Mouse (Mus musculus) intestine, postnatal 0 days (tissue): ENCODE results near the gene Borcs8. TPM values are rescaled to one million over a fixed set of nuclear protein-coding genes. Genes with fewer than 3 reads are reported as not detected.

Experiments used
- ATAC-seq: fragments of 200-750 bp; cut with Nextera tagmentation; 2 replicates; pipeline ENCODE4 v1.8.0; 2017; ENCODE audit warnings: mild to moderate bottlenecking, moderate TSS enrichment, moderate library complexity
- H3K27ac ChIP-seq: fragments of 300-500 bp; sonication (generic); 2 replicates; pipeline ENCODE4 v1.5.1; 2014; ENCODE audit warnings: mild to moderate bottlenecking, low read depth, low read length, moderate library complexity
- H3K27me3 ChIP-seq: fragments of 300-500 bp; sonication (generic); replicated peaks from 2 replicates; pipeline ENCODE4 v1.6.1; 2014; ENCODE audit warnings: low read length, mixed read lengths; ENCODE audit not compliant: control insufficient read depth, insufficient read depth
- H3K36me3 ChIP-seq: fragments of 300-500 bp; sonication (generic); 2 replicates; pipeline ENCODE4 v1.6.1; 2014; ENCODE audit warnings: mild to moderate bottlenecking, moderate library complexity; ENCODE audit not compliant: control insufficient read depth, insufficient read depth
- H3K4me1 ChIP-seq: fragments of 300-500 bp; sonication (generic); replicated peaks from 2 replicates; pipeline ENCODE4 v1.6.1; 2014; ENCODE audit warnings: antibody characterized with exemption, low read length, mixed read lengths; ENCODE audit not compliant: control insufficient read depth, insufficient read depth
- H3K4me2 ChIP-seq: fragments of 300-500 bp; sonication (generic); replicated peaks from 2 replicates; pipeline ENCODE4 v1.6.1; 2014; ENCODE audit warnings: low read depth, mild to moderate bottlenecking, moderate library complexity
- H3K4me3 ChIP-seq: fragments of 300-500 bp; sonication (generic); 2 replicates; pipeline ENCODE4 v1.5.1; 2014; ENCODE audit warnings: low read depth, low read length
- H3K9ac ChIP-seq: fragments of 300-500 bp; sonication (generic); 2 replicates; pipeline ENCODE4 v1.6.1; 2014; ENCODE audit warnings: mild to moderate bottlenecking, low read depth, low read length
- H3K9me3 ChIP-seq: fragments of 300-500 bp; sonication (generic); 2 replicates; pipeline ENCODE4 v1.6.1; 2016; ENCODE audit warnings: mixed run types; ENCODE audit not compliant: control insufficient read depth
- CTCF ChIP-seq: sonication (generic); IDR thresholded peaks from 2 replicates; pipeline ENCODE4 v1.5.1; 2016; ENCODE audit warnings: low read depth, mild to moderate bottlenecking, control low read depth, antibody characterized with exemption, moderate library complexity
- WGBS: fragments of 180-500 bp; shearing (Covaris S2); extraction: QIAGEN DNeasy Blood & Tissue Kit; methylation state at CpG from one replicate; pipeline ENCODE4 v1.1.7; 2014; 5-methylcytosine and 5-hydroxymethylcytosine counted together
- polyA plus RNA-seq: library from polyadenylated mRNA; unstranded; fragments of >200 nt; fragmentation: Nextera tagmentation; extraction: Ambion mirVana; gene quantifications from 2 replicates; pipeline ENCODE4 v1.2.1, GENCODE M21; 2015

Gene Borcs8
- polyA plus RNA-seq, 1 experiment from 2014 or later = 32.5 TPM

- Histone ChIP-seq H3K27ac (no peak overlapping the region), H3K4me3 (no peak overlapping the region), H3K27me3 (peaks cover 30% of the 10 kb centered on the region), H3K9me3 (no peaks in the 10 kb centered on the region), H3K4me2 (no peak overlapping the region), H3K4me1 (no peaks in the 10 kb centered on the region), H3K9ac (no peak overlapping the region), H3K36me3 (no peaks in the 10 kb centered on the region)
- ATAC-seq = no peak
- WGBS = 18% methylated on average over 17 of the region's 17 CpGs
- no peak for TF ChIP-seq CTCF
Measured at GRCm38 (mm10) chr8:70118726-70119700, 20.3 kb upstream of the Borcs8 start.

GRCm38 (mm10) chr8:70120667-70121066, 18.6 kb upstream of the Borcs8 start, which contains the start of gene Ncan:
Ncan (minus strand) TSS chr8:70120873.
- H3K4me2 ChIP-seq = no peak within 1 kb of the TSS
- H3K4me1 ChIP-seq = no peaks in the 10 kb centered on the region
- no peak for ATAC-seq
- H3K36me3 ChIP-seq = no peaks in the 10 kb centered on the region
- peaks cover 26% of the 10 kb centered on the region for H3K27me3 ChIP-seq
- no peaks in the 10 kb centered on the region for H3K9me3 ChIP-seq
- no peak within 1 kb of the TSS for H3K27ac ChIP-seq
- no peak within 1 kb of the TSS for H3K4me3 ChIP-seq
- no peak for TF ChIP-seq CTCF
- H3K9ac ChIP-seq = no peak within 1 kb of the TSS
- 1% methylated on average over 19 of the region's 19 CpGs for WGBS

GRCm38 (mm10) chr8:70122863-70123262, 16.4 kb upstream of the Borcs8 start:
- no peak for ATAC-seq
- Histone ChIP-seq H3K27ac (no peak overlapping the region), H3K4me3 (no peak overlapping the region), H3K27me3 (peaks cover 23% of the 10 kb centered on the region), H3K4me2 (no peak overlapping the region), H3K36me3 (no peaks in the 10 kb centered on the region), H3K4me1 (no peaks in the 10 kb centered on the region), H3K9me3 (no peaks in the 10 kb centered on the region), H3K9ac (no peak overlapping the region)
- TF ChIP-seq CTCF = peak; percentile 72
- WGBS = 53% methylated on average over 2 of the region's 2 CpGs

- H3K4me3 ChIP-seq = no peak overlapping the region
- H3K36me3 ChIP-seq = no peaks in the 10 kb centered on the region
- H3K4me2 ChIP-seq = no peak overlapping the region
- H3K27me3 ChIP-seq = peaks cover 8% of the 10 kb centered on the region
- 61% methylated on average over 8 of the region's 8 CpGs for WGBS
- 0 out of 2 replicates have a peak, but pooled peaks cover 4% of the 10 kb centered on the region for H3K4me1 ChIP-seq
- no peak overlapping the region for H3K9ac ChIP-seq
- H3K9me3 ChIP-seq = no peaks in the 10 kb centered on the region
- H3K27ac ChIP-seq = no peak overlapping the region
- no peak for ATAC-seq
- TF ChIP-seq CTCF = no peak
Measured at GRCm38 (mm10) chr8:70124992-70125391, 14.3 kb upstream of the Borcs8 start.

GRCm38 (mm10) chr8:70128435-70128834, 10.9 kb upstream of the Borcs8 start:
- Histone ChIP-seq H3K9ac (no peak overlapping the region), H3K4me2 (no peak overlapping the region), H3K4me1 (0 out of 2 replicates have a peak, but pooled peaks cover 4% of the 10 kb centered on the region), H3K36me3 (peaks cover 3% of the 10 kb centered on the region; the same call in 1 of the 2 replicates), H3K4me3 (no peak overlapping the region), H3K9me3 (no peaks in the 10 kb centered on the region), H3K27me3 (no peaks in the 10 kb centered on the region), H3K27ac (no peak overlapping the region)
- 74% methylated on average over 3 of the region's 3 CpGs for WGBS
- no peak for ATAC-seq
- TF ChIP-seq CTCF = no peak

GRCm38 (mm10) chr8:70129309-70129952, 9.9 kb upstream of the Borcs8 start:
- Histone ChIP-seq H3K9me3 (no peaks in the 10 kb centered on the region), H3K27ac (peak overlapping the region; percentile 66), H3K4me2 (no peak overlapping the region), H3K36me3 (peaks cover 13% of the 10 kb centered on the region; the same call in 1 of the 2 replicates), H3K27me3 (no peaks in the 10 kb centered on the region), H3K4me1 (0 out of 2 replicates have a peak, but pooled peaks cover 4% of the 10 kb centered on the region), H3K9ac (no peak overlapping the region), H3K4me3 (no peak overlapping the region)
- no peak for TF ChIP-seq CTCF
- 0 out of 2 replicates have a peak, but pooled peaks have one; percentile 26 for ATAC-seq
- WGBS = 58% methylated on average over 9 of the region's 9 CpGs
